Mouse (Mus musculus) thymus, adult 2 months (tissue): ENCODE data around the gene Zfp189.

ENCODE experiments used
- CTCF ChIP-seq: fragments of 200-500 bp; IDR thresholded peaks from 2 replicates; pipeline ENCODE4 v1.5.1; 2012; ENCODE audit warnings: mild to moderate bottlenecking, control low read depth, low read length, moderate library complexity, borderline replicate concordance; ENCODE audit not compliant: control insufficient read depth, poor library complexity, insufficient read depth; ENCODE audit errors: extremely low read depth
- POLR2A ChIP-seq: fragments of 200-500 bp; IDR thresholded peaks from 2 replicates; pipeline ENCODE4 v1.6.1; 2012; ENCODE audit warnings: mild to moderate bottlenecking, low read length, control low read depth, moderate library complexity; ENCODE audit not compliant: control insufficient read depth, poor library complexity, insufficient read depth; ENCODE audit errors: extremely low read depth

DNA sequence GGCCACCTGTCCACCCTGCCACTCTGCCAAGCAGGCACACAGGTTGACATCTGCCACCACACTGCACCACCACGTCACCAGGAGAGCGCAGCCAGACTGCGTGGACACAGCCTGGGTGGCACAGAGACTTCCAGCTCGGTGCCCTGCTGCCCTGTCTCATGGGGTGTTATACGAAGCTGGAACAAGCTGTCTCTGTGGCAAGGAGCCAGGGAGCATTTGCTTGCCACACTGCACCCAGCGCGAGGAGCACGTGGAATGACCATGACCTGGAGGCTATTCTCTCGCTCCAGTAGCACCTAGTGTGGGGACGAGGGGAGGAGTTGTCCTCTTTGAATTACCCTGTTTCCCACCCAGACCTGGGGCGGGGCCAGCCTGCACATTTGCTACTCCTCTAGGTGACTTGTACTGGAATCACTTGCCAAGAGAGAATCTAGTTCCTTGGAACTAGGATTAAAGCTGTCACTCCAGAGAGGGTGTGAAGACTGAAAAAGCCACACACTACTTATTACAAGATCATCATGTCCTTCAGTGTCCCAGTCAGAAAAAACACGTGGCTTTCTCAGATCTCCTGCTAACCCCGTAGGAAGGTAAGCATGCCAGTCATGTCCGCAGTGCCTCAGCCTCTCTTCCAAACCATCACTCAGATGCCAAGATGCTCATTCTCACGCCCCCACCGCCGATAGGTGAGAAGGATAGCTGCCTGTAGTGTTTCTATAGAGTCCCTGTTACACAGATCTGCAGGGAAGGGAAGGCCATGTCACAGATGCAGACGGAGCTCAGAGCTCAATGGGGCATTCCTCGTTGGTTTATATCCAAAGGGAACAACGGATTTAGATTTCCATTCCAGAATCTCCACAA is 39.2 kb downstream of the Zfp189 start:
- TF ChIP-seq CTCF = no peak
- TF ChIP-seq POLR2A = no peak
